Mouse (Mus musculus) cortical plate, adult 2 months (tissue): ENCODE measurements at regions not wholly inside any gene's neighbourhood (a gene's known extent, or its start where the extent isn't known, plus 50 kb on each side); places are given as distances from the start of the nearest gene placed in this dataset.

Experiments used
- CTCF ChIP-seq: fragments of 200-500 bp; IDR thresholded peaks from 2 replicates; pipeline ENCODE4 v1.5.1; 2011; ENCODE audit warnings: mild to moderate bottlenecking, control low read depth, low read length; ENCODE audit not compliant: insufficient read depth; ENCODE audit errors: extremely low read depth
- POLR2A ChIP-seq: fragments of 200-500 bp; IDR thresholded peaks from 2 replicates; pipeline ENCODE4 v1.6.1; 2011; ENCODE audit warnings: mild to moderate bottlenecking, low read length, control low read depth; ENCODE audit not compliant: insufficient read depth; ENCODE audit errors: extremely low read depth

GRCm38 (mm10) chr2:61309219-61309618 is 269.2 kb upstream of the Tank start:
- no peak for TF ChIP-seq POLR2A
- no peak for TF ChIP-seq CTCF
